Mouse (Mus musculus) 3134 (cell line): ENCODE data around the gene Noa1.
A peak's percentile ranks its signal among the peaks of the same experiment; 100 is the strongest.

ENCODE experiments used
- DNase-seq: peaks from one replicate; pipeline ENCODE4 v3.0.0-alpha.2; 2011; ENCODE audit warnings: low spot score; ENCODE audit not compliant: insufficient read length; ENCODE audit errors: extremely low read depth

Gene Noa1

DNA sequence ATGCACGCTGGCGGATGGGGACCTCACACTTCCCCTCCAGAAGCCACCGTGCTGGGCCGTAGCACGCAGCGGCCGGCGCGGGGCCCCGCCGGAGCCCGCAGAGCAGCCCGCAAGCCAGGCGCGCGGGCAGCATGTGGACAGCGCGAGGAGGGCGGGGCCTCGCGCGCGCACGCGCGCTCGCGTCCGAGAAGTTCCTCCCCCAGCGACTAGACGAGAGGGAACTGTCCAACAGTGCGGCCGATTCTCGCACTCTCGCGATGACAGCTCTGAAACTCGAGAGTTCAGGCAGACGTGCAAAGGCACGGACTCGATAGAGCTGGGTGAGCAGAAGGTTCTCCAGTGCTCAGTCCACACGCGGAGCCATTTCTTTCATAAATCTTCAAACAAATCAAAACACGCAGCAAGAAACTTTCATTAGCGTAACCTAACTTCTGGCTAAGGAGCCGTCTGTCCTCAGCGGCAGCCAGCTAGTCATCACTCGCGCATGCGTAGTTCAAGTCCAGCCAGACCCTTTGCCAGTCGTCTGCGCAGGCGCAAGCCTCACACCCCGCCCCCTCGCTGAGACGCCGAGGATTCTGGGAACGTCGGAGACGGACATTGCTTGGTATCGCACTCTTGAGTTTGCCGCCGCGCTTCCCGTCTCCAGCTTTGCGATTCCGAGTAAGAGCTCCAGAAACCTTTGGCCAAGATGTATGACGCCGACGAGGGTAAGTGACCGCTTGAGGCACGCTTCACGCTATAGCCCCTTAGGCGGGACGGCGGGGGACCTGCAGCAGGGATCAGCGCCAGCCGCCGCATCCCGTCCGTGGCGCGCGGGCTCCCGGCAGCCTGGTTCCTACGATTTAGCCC, at the start of gene Noa1, which contains the start of gene Polr2b:
Gene Noa1, minus strand, starts transcription at position 161 of the 849 bp plus-strand sequence.
Gene Polr2b, plus strand, starts transcription at position 224 of the 849 bp plus-strand sequence.
- DNase-seq, result peak; percentile 96

- peak; percentile 65 for DNase-seq
Measured at GRCm38 (mm10) chr5:77358347-77358746, 48.5 kb upstream of the Noa1 start.

GRCm38 (mm10) chr5:77357405-77358149, 47.7 kb upstream of the Noa1 start:
- peak; percentile 73 for DNase-seq

- DNase-seq, result no peak
Measured at GRCm38 (mm10) chr5:77355307-77356265, 45.7 kb upstream of the Noa1 start.

- peak; percentile 33 for DNase-seq
Measured at GRCm38 (mm10) chr5:77354361-77354787, 44.5 kb upstream of the Noa1 start.

- DNase-seq, result no peak
Measured at GRCm38 (mm10) chr5:77351691-77352090, 41.8 kb upstream of the Noa1 start.

- DNase-seq, result no peak
Measured at GRCm38 (mm10) chr5:77349971-77350658, 40.2 kb upstream of the Noa1 start.

- DNase-seq, result no peak
Measured at GRCm38 (mm10) chr5:77348901-77349300, 39.0 kb upstream of the Noa1 start.

DNA sequence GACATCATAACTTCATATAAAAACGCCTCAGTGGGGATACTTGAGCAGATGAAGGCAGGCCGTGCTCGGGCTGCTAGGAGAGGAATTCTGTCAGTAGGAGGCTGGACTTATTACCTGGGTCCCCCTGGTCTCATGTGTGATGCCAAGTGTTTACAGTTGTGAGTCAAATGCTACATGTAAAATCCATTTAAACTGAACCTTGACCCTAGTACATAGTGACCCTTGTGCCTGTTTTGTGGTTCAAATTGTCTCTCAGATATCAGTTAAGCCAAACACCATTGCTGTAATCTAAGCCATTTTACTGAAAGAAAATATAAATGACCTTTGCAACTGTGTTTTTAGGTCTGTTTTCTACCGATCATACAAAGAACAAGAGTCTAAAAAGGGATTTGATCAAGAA, 30.1 kb upstream of the Noa1 start:
- no peak for DNase-seq

GRCm38 (mm10) chr5:77330154-77330553, 20.3 kb upstream of the Noa1 start:
- no peak for DNase-seq

GRCm38 (mm10) chr5:77324936-77325335, 15.1 kb upstream of the Noa1 start:
- DNase-seq, result no peak

DNA sequence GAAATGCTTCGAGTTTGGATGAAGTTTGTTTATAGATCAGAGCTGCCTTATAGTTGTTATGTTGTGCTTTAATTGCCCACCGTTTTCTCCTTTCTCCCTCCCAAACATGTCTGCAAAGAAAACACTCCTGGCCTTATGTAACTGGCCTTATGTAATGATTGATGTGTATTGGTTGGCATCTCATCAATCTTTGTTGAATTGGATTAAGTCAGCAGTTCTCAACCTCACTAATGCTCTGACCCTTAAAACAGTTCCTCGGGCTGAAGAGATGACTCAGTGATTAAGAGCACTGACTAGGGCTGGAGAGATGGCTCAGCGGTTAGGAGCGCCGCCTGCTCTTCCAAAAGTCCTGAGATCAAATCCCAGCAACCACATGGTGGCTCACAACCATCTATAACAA, 5.1 kb upstream of the Noa1 start:
- DNase-seq, result no peak

- DNase-seq, result no peak
Measured at GRCm38 (mm10) chr5:77314206-77314605, 4.3 kb upstream of the Noa1 start.

DNA sequence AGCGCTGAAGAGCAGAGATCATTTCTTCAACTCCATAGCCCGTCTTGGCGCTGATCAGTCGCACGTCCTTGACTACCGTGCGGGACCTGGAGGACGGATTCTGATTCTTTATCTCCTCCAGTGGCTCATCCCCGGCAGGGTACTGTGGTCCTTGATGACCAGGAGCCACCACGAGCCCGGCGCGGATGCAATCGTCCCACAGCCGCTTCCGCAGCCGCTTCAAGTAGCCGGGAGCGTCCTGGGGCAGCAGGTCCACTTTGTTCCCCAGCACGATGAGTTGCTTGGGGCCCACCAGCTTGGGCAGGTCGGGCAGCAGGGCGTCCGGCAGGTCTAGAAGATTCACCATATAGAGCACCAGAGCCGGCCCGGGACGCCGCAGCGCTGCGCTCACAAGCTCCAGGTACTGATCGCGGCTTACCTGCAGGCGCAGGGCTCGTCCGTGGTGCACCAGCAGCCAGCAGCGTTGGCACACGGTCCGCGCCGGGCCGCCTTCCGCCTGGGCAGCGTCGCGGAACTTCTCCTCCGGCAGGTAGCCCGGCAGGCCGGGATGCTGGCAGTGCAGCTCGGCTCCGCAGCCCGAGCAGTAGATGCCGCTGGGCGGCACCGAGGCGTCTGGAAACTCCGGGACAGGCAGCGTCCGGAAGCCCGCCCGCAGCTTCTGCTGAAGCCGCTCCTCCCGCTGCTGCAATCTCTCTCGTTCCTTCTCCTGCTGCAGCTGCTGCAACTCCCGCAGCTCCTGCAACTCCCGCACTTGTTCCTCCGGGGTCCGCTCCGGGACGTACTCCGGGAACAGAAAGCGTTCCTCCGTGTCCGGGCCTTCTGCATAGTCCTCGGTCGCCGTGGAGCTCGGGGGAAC, 605 bp downstream of the Noa1 start:
- no peak for DNase-seq

GRCm38 (mm10) chr5:77307821-77308553, 1.9 kb downstream of the Noa1 start:
- no peak for DNase-seq

- DNase-seq, result no peak
Measured at GRCm38 (mm10) chr5:77301296-77301903, 8.5 kb downstream of the Noa1 start.

DNA sequence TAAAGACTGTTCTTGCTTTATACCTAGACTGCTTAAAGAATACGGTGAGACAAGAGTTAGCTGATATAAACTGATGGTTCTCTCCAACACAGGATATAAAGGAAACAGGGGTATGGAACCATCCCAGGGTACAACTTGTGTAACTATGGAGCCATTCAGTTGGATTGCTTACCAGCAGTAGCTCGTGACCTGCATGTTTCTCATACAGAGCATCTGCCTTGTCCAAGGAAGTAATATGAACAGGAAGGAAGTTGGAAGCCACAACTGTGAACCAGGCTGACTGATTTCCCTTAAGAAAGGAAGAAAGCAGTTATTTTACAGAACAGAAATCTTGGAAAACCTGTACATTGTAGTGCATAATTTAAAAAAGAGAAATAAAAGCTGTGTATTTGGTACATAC, 10.4 kb downstream of the Noa1 start:
- DNase-seq, result no peak
